Mouse (Mus musculus): ENCODE measurements around the gene Ovca2.

Ovca2 gene

DNA sequence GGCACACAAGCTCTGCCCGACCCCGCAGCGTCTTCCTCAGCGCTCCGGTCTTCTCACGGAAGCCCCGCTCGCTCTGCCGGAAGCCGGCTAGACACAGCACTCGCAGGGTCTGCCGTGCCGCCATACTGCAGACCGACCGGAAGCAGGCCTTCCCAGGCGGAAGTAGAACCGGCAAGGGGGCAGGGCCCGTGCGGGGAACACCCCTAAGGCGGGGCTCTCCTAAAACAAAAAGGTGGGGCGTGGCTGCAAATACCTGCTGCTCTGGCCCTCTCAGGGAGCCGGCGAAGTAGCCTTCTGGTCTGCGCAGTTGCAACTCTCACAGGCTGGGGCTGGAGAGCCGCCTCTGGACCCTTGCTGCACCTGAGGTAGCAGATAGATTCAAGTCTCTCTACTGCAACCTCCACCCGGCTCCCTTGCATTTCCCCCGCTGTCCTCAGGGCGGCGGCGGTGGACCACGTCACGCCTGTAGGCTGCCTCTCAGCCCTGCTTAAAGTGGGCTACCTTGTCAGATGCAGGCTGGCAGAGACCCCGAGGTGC is at the start of gene Ovca2:
Ovca2 (minus strand) TSS at position 164 of the 537 bp plus-strand sequence.
- in situ Hi-C loops (cut with MboI; ENCODE audit: unreplicated experiment in 2 of 2) = loop anchor here in 1 of 2 experiments (25.0 kb wide), 1 partner anchor 309 kb away; the partner anchor contains the start of gene Prpf8

DNA sequence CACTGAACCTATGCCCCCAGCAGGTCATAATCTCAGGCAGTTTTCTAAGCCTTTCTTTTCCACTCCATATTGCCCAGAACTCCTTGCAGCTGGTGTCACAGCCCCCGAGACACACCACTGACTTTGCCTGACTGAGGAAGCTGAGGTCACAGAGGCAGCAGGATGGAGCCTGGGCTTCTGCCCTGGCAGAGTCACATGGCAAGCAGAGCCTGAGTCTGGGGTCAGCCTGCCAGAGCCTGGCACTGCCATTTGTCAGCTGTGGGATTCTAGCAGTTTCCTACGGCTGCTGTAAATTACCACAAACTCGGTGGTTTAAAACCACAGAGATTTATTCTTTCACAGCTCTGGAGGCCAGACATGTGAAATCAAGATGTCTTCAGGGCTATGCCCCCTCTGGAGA is 49.0 kb upstream of the Ovca2 start:
- in situ Hi-C loops (cut with MboI; ENCODE audit: unreplicated experiment in 2 of 2) = loop anchor here in 1 of 2 experiments (5.0 kb wide), 1 partner anchor 35 kb away; the partner anchor contains the start of genes Dph1 and Rtn4rl1

- in situ Hi-C loops (cut with MboI; ENCODE audit: unreplicated experiment in 2 of 2) = loop anchor here in 1 of 2 experiments (5.0 kb wide), 1 partner anchor 33 kb away; the partner anchor contains the start of genes Dph1 and Rtn4rl1
These were observed 46.2 kb upstream of the Ovca2 start for GRCm38 (mm10) chr11:75224835-75225234.

GRCm38 (mm10) chr11:75224062-75224461 is 45.4 kb upstream of the Ovca2 start:
- in situ Hi-C loops (cut with MboI; ENCODE audit: unreplicated experiment in 2 of 2) = no loop called here

- in situ Hi-C loops (cut with MboI; ENCODE audit: unreplicated experiment in 2 of 2) = no loop called here
These were observed 42.0 kb upstream of the Ovca2 start for GRCm38 (mm10) chr11:75220517-75221145.

DNA sequence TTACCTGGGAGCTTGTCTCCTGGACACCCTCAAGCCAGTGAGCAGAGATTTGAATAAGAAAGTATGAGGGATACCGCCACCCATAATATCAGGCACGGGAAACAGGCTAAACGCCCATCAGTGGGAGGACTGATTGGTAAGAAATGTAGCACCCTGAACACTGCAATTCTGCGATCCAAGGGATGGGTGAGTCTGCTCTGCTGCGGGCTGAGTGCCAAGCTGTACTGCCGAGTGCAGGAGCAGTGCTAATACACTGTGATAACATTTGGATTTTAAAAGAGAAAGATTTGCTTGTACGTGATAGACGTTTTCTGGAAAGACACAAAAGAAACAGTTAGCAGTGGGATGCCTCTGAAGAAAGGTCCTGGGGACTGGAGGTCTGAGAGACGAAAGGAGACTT is 41.5 kb upstream of the Ovca2 start:
- in situ Hi-C loops (cut with MboI; ENCODE audit: unreplicated experiment in 2 of 2) = no loop called here

DNA sequence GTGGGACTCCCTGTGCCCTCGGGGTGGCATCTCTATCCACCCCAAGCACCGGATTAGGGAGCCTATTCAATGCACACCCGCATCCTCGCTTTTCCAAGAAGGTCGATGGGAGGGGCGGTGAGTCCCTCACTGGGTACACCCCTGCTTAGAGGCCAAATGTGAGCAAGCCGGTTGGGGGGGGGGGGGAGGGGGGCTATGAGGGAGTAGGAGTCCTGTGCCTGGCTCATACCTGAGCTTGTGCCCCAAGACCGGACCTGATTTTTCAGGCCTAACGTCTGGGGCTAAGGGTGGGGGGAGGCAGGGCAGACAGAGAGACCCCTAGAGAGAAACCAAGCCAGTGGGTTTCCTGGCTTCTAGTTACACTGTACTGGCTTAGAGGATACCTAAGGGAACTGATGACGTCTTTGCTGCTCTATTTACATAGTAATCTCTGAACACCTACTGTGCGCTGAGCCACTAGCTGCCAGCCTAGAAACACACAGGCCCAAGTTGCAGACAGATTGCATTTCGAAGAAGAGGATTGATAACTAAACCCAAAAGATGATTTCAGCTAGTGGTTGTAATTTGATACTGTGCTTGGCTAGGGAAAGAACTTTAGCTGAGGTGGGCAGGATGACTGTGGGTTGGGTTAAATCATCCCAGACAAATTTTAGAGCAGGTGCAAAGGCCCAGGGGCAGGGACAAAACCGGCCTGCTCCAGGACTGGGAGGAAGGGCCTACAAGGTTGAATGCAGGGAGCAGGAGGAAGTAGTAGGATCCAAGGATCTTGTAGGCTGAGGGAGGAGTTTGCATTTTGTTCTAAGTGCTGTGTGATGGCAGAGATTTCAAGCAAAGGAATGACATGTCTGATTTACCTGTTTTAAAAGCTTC is 35.7 kb upstream of the Ovca2 start:
- in situ Hi-C loops (cut with MboI; ENCODE audit: unreplicated experiment in 2 of 2) = no loop called here

GRCm38 (mm10) chr11:75213372-75214080 is 34.9 kb upstream of the Ovca2 start:
- in situ Hi-C loops (cut with MboI; ENCODE audit: unreplicated experiment in 2 of 2) = no loop called here

DNA sequence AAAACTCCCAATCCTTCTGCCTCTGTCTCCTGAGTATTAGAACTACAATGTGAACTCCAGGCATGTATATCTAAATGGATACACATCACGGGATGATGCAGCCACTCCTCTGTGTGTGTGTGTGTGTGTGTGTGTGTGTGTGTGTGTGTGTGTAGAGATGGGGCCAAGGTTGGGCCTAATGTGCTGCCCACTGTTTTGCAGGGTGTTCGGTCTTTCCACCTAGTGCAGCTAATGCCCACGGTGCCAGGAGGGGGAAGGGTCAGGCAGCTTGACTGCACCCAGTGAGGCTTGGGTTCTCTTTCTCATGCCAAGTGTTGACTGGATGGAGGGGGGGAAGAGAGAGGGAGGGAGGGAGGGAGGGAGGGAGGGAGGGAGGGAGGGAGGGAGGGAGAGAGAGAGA is 34.2 kb upstream of the Ovca2 start:
- in situ Hi-C loops (cut with MboI; ENCODE audit: unreplicated experiment in 2 of 2) = no loop called here

DNA sequence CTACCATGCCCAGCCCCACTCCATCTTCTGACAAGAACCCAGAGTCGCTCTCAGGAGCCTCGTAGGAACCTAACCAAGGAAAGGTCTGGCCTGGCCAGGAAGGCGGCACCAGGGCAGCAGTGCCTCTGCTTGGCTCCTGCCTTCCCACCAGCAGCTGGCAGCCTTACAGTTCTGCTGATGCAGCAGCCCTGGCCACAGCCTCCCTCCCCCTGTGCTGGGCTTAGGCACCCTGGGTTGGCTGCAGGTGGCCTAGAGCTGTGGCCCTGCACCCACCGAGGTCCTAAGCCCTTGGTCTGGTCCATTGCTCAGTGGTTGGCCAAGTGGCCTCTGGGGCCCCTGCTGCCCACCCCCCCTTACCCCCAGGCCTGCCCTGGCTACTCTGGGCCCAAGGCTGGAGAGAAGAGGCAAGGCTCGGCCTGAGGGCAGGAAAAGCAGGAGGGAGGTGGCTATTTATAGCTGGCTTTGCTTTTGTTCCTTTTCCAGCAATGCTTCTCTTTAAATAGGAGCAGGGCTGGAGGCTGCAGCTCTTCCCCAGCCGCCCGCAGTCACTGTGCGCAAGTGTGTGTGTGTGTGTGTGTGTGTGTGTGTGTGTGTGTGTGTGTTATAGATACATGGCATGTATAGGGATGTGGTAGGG is 33.5 kb upstream of the Ovca2 start:
- in situ Hi-C loops (cut with MboI; ENCODE audit: unreplicated experiment in 2 of 2) = no loop called here

GRCm38 (mm10) chr11:75210755-75211154 is 32.1 kb upstream of the Ovca2 start:
- in situ Hi-C loops (cut with MboI; ENCODE audit: unreplicated experiment in 2 of 2) = no loop called here

GRCm38 (mm10) chr11:75210093-75210492 is 31.5 kb upstream of the Ovca2 start:
- in situ Hi-C loops (cut with MboI; ENCODE audit: unreplicated experiment in 2 of 2) = no loop called here

DNA sequence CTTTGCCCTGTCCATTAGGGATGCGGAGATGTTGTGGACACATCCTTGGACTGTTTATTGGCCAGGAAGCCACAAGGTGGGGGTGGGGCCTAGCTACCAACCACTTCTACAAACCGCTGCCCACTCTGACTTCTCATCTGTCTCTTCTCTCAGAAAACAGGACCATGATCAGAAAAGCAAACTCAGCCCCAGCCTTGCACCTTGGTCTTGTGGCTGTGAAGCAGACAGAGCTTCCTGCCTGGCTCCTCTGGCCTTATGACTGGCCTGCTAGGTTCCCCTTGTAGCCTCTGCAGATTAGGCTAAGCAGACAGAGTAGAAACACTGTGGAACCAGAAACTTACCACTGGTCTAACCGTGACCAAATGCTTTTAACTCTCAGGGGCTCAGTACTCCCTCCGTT is 30.7 kb upstream of the Ovca2 start:
- in situ Hi-C loops (cut with MboI; ENCODE audit: unreplicated experiment in 2 of 2) = no loop called here

GRCm38 (mm10) chr11:75206347-75206746 is 27.7 kb upstream of the Ovca2 start:
- in situ Hi-C loops (cut with MboI; ENCODE audit: unreplicated experiment in 2 of 2) = no loop called here

GRCm38 (mm10) chr11:75204472-75204871 is 25.8 kb upstream of the Ovca2 start:
- in situ Hi-C loops (cut with MboI; ENCODE audit: unreplicated experiment in 2 of 2) = no loop called here

GRCm38 (mm10) chr11:75203926-75204325 is 25.3 kb upstream of the Ovca2 start:
- in situ Hi-C loops (cut with MboI; ENCODE audit: unreplicated experiment in 2 of 2) = no loop called here

- in situ Hi-C loops (cut with MboI; ENCODE audit: unreplicated experiment in 2 of 2) = no loop called here
These were observed 23.1 kb upstream of the Ovca2 start for GRCm38 (mm10) chr11:75201721-75202120.

GRCm38 (mm10) chr11:75200935-75201334 is 22.3 kb upstream of the Ovca2 start:
- in situ Hi-C loops (cut with MboI; ENCODE audit: unreplicated experiment in 2 of 2) = no loop called here

- in situ Hi-C loops (cut with MboI; ENCODE audit: unreplicated experiment in 2 of 2) = loop anchor here in 1 of 2 experiments (10.0 to 25.0 kb wide), 2 partner anchors 185 to 287 kb away; partner anchors contain the start of gene Prpf8
These were observed 21.3 kb upstream of the Ovca2 start for GRCm38 (mm10) chr11:75199951-75200350.

GRCm38 (mm10) chr11:75198792-75199191 is 20.2 kb upstream of the Ovca2 start:
- in situ Hi-C loops (cut with MboI; ENCODE audit: unreplicated experiment in 2 of 2) = loop anchor here in 1 of 2 experiments (10.0 to 25.0 kb wide), 2 partner anchors 186 to 289 kb away; partner anchors contain the start of gene Prpf8

Measured in v-Abl transformed pro-B cells (cell line).